Mouse (Mus musculus) embryonic facial prominence, embryonic 12.5 days (tissue): ENCODE measurements around the gene Sema7a. TPM values are rescaled to one million over a fixed set of nuclear protein-coding genes. Genes with fewer than 3 reads are reported as not detected.

Experiments
- ATAC-seq: fragments of 200-750 bp; cut with Nextera tagmentation; 2 replicates; pipeline ENCODE4 v1.8.0; 2017; ENCODE audit not compliant: insufficient number of reproducible peaks, insufficient read depth, low FRiP score, low TSS enrichment
- H3K27ac ChIP-seq: fragments of 300-500 bp; sonication (generic); 2 replicates; pipeline ENCODE4 v1.5.1; 2016; ENCODE audit warnings: mild to moderate bottlenecking
- H3K27me3 ChIP-seq: fragments of 300-500 bp; sonication (generic); 2 replicates; pipeline ENCODE4 v1.6.1; 2016; ENCODE audit warnings: mild to moderate bottlenecking, moderate library complexity
- H3K36me3 ChIP-seq: fragments of 300-500 bp; sonication (generic); 2 replicates; pipeline ENCODE4 v1.6.1; 2016; ENCODE audit warnings: mild to moderate bottlenecking
- H3K4me1 ChIP-seq: fragments of 300-500 bp; sonication (generic); 2 replicates; pipeline ENCODE4 v1.6.1; 2016
- H3K4me2 ChIP-seq: fragments of 300-500 bp; sonication (generic); replicated peaks from 2 replicates; pipeline ENCODE4 v1.6.1; 2016; ENCODE audit warnings: mild to moderate bottlenecking, moderate library complexity
- H3K4me3 ChIP-seq: fragments of 300-500 bp; sonication (generic); 2 replicates; pipeline ENCODE4 v1.5.1; 2016; ENCODE audit warnings: mild to moderate bottlenecking
- H3K9ac ChIP-seq: fragments of 300-500 bp; sonication (generic); 2 replicates; pipeline ENCODE4 v1.6.1; 2016; ENCODE audit warnings: mild to moderate bottlenecking, moderate library complexity
- H3K9me3 ChIP-seq: fragments of 300-500 bp; sonication (generic); 2 replicates; pipeline ENCODE4 v1.6.1; 2016; ENCODE audit warnings: mild to moderate bottlenecking, moderate library complexity
- WGBS: fragments of 180-500 bp; shearing (Covaris S2); methylation state at CpG from one replicate; pipeline ENCODE4 v1.1.7; 2016; 5-methylcytosine and 5-hydroxymethylcytosine counted together
- polyA plus RNA-seq: library from polyadenylated mRNA; unstranded; fragments of >200 nt; fragmentation: Nextera tagmentation; extraction: Ambion mirVana; gene quantifications from 2 replicates; pipeline ENCODE4 v1.2.1, GENCODE M21; 2016

Gene Sema7a
- polyA plus RNA-seq, 1 experiment from 2014 or later: 0.45 TPM

- Histone ChIP-seq H3K4me3 (peak overlapping the region; percentile 75), H3K4me1 (peaks cover 15% of the 10 kb centered on the region), H3K4me2 (peak overlapping the region; percentile 97), H3K9ac (peak overlapping the region; percentile 73), H3K27me3 (peaks cover 54% of the 10 kb centered on the region), H3K9me3 (no peaks in the 10 kb centered on the region), H3K27ac (no peak overlapping the region), H3K36me3 (no peaks in the 10 kb centered on the region)
- ATAC-seq: no peak
- WGBS: 8% methylated on average over 28 of the region's 28 CpGs
These were observed 1.1 kb downstream of the Sema7a start for GRCm38 (mm10) chr9:57940861-57941638.

- H3K4me1 ChIP-seq: peaks cover 15% of the 10 kb centered on the region
- H3K27ac ChIP-seq: no peak overlapping the region
- no peaks in the 10 kb centered on the region for H3K9me3 ChIP-seq
- no peak for ATAC-seq
- no peak overlapping the region for H3K4me3 ChIP-seq
- H3K36me3 ChIP-seq: no peaks in the 10 kb centered on the region
- H3K9ac ChIP-seq: no peak overlapping the region
- 73% methylated on average over 2 of the region's 2 CpGs for WGBS
- H3K27me3 ChIP-seq: peaks cover 59% of the 10 kb centered on the region
- H3K4me2 ChIP-seq: no peak overlapping the region
These were observed 2.1 kb downstream of the Sema7a start for GRCm38 (mm10) chr9:57942039-57942438.

GRCm38 (mm10) chr9:57943067-57943466 is 3.2 kb downstream of the Sema7a start:
- WGBS: 26% methylated on average over 2 of the region's 2 CpGs
- peaks cover 59% of the 10 kb centered on the region for H3K27me3 ChIP-seq
- H3K36me3 ChIP-seq: no peaks in the 10 kb centered on the region
- no peak for ATAC-seq
- peaks cover 15% of the 10 kb centered on the region for H3K4me1 ChIP-seq
- no peaks in the 10 kb centered on the region for H3K9me3 ChIP-seq
- H3K9ac ChIP-seq: no peak overlapping the region
- no peak overlapping the region for H3K4me3 ChIP-seq
- no peak overlapping the region for H3K27ac ChIP-seq
- no peak overlapping the region for H3K4me2 ChIP-seq

- Histone ChIP-seq H3K4me3 (no peak overlapping the region), H3K4me2 (no peak overlapping the region), H3K4me1 (peaks cover 12% of the 10 kb centered on the region), H3K36me3 (no peaks in the 10 kb centered on the region), H3K27ac (no peak overlapping the region), H3K27me3 (peaks cover 53% of the 10 kb centered on the region), H3K9me3 (no peaks in the 10 kb centered on the region), H3K9ac (no peak overlapping the region)
- ATAC-seq: no peak
- WGBS: 25% methylated on average over 5 of the region's 5 CpGs
These were observed 4.7 kb downstream of the Sema7a start for GRCm38 (mm10) chr9:57944572-57944971.

GRCm38 (mm10) chr9:57945771-57946616 is 6.1 kb downstream of the Sema7a start:
- Histone ChIP-seq H3K4me3 (no peak overlapping the region), H3K36me3 (no peaks in the 10 kb centered on the region), H3K9me3 (no peaks in the 10 kb centered on the region), H3K4me1 (peaks cover 9% of the 10 kb centered on the region), H3K9ac (no peak overlapping the region), H3K27me3 (peaks cover 41% of the 10 kb centered on the region), H3K27ac (no peak overlapping the region), H3K4me2 (no peak overlapping the region)
- ATAC-seq: no peak
- 71% methylated on average over 8 of the region's 8 CpGs for WGBS

GRCm38 (mm10) chr9:57947381-57948030 is 7.6 kb downstream of the Sema7a start:
- ATAC-seq: no peak
- no peak overlapping the region for H3K27ac ChIP-seq
- 58% methylated on average over 7 of the region's 7 CpGs for WGBS

GRCm38 (mm10) chr9:57948333-57948931 is 8.5 kb downstream of the Sema7a start:
- Histone ChIP-seq H3K4me2 (no peak overlapping the region), H3K36me3 (no peaks in the 10 kb centered on the region), H3K4me1 (peaks cover 17% of the 10 kb centered on the region), H3K9me3 (no peaks in the 10 kb centered on the region), H3K27ac (no peak overlapping the region), H3K9ac (no peak overlapping the region), H3K27me3 (peaks cover 17% of the 10 kb centered on the region; the same call in 1 of the 2 replicates), H3K4me3 (no peak overlapping the region)
- 80% methylated on average over 7 of the region's 7 CpGs for WGBS
- no peak for ATAC-seq

More at GRCm38 (mm10) chr9:57947381-57948030, 7.6 kb downstream of the Sema7a start:
- H3K9ac ChIP-seq: no peak overlapping the region
- H3K36me3 ChIP-seq: no peaks in the 10 kb centered on the region
- H3K9me3 ChIP-seq: no peaks in the 10 kb centered on the region
- peaks cover 26% of the 10 kb centered on the region for H3K27me3 ChIP-seq
- H3K4me2 ChIP-seq: no peak overlapping the region
- no peak overlapping the region for H3K4me3 ChIP-seq
- H3K4me1 ChIP-seq: peaks cover 15% of the 10 kb centered on the region

GRCm38 (mm10) chr9:57949102-57949704 is 9.3 kb downstream of the Sema7a start:
- H3K9me3 ChIP-seq: no peaks in the 10 kb centered on the region
- ATAC-seq: no peak
- no peak overlapping the region for H3K4me2 ChIP-seq
- no peaks in the 10 kb centered on the region for H3K36me3 ChIP-seq
- H3K9ac ChIP-seq: no peak overlapping the region
- peaks cover 14% of the 10 kb centered on the region; the same call in 1 of the 2 replicates for H3K27me3 ChIP-seq
- peaks cover 21% of the 10 kb centered on the region for H3K4me1 ChIP-seq
- H3K4me3 ChIP-seq: no peak overlapping the region
- WGBS: 85% methylated on average over 8 of the region's 8 CpGs
- no peak overlapping the region for H3K27ac ChIP-seq

- ATAC-seq: no peak
- no peak overlapping the region for H3K4me2 ChIP-seq
- peaks cover 21% of the 10 kb centered on the region for H3K4me1 ChIP-seq
- H3K9me3 ChIP-seq: no peaks in the 10 kb centered on the region
- no peak overlapping the region for H3K27ac ChIP-seq
- peaks cover 14% of the 10 kb centered on the region; the same call in 1 of the 2 replicates for H3K27me3 ChIP-seq
- WGBS: 32% methylated on average over 8 of the region's 8 CpGs
- no peak overlapping the region for H3K4me3 ChIP-seq
- H3K9ac ChIP-seq: no peak overlapping the region
- H3K36me3 ChIP-seq: no peaks in the 10 kb centered on the region
These were observed 10.0 kb downstream of the Sema7a start for GRCm38 (mm10) chr9:57949879-57950278.

- H3K9me3 ChIP-seq: no peaks in the 10 kb centered on the region
- H3K36me3 ChIP-seq: no peaks in the 10 kb centered on the region
- H3K4me3 ChIP-seq: no peak overlapping the region
- WGBS: 34% methylated on average over 9 of the region's 9 CpGs
- H3K4me2 ChIP-seq: no peak overlapping the region
- peaks cover 21% of the 10 kb centered on the region for H3K4me1 ChIP-seq
- peaks cover 14% of the 10 kb centered on the region; the same call in 1 of the 2 replicates for H3K27me3 ChIP-seq
- no peak overlapping the region for H3K9ac ChIP-seq
- no peak overlapping the region for H3K27ac ChIP-seq
- no peak for ATAC-seq
These were observed 10.6 kb downstream of the Sema7a start for GRCm38 (mm10) chr9:57950519-57950918.

GRCm38 (mm10) chr9:57951993-57952392 is 12.1 kb downstream of the Sema7a start:
- H3K27me3 ChIP-seq: peaks cover 9% of the 10 kb centered on the region; the same call in 1 of the 2 replicates
- no peaks in the 10 kb centered on the region for H3K9me3 ChIP-seq
- no peak overlapping the region for H3K9ac ChIP-seq

More at GRCm38 (mm10) chr9:57951993-57952392, 12.1 kb downstream of the Sema7a start:
- Histone ChIP-seq H3K36me3 (no peaks in the 10 kb centered on the region), H3K4me2 (no peak overlapping the region), H3K27ac (no peak overlapping the region), H3K4me1 (peaks cover 21% of the 10 kb centered on the region), H3K4me3 (no peak overlapping the region)
- no peak for ATAC-seq
- WGBS: 43% methylated on average over 6 of the region's 6 CpGs
